Mouse (Mus musculus) lung, embryonic 15.5 days (tissue): ENCODE results near the gene Ackr1. TPM values are rescaled to one million over a fixed set of nuclear protein-coding genes. Genes with fewer than 3 reads are reported as not detected.
A peak's percentile ranks its signal among the peaks of the same experiment; 100 is the strongest.

Experiments used
- ATAC-seq: fragments of 200-750 bp; cut with Nextera tagmentation; 2 replicates; pipeline ENCODE4 v1.8.0; 2017; ENCODE audit warnings: moderate number of reproducible peaks, borderline replicate concordance; ENCODE audit not compliant: low FRiP score, low TSS enrichment; ENCODE audit errors: extremely low read depth
- H3K27ac ChIP-seq: fragments of 300-500 bp; sonication (generic); 2 replicates; pipeline ENCODE4 v1.5.1; 2015; ENCODE audit warnings: moderate library complexity, mild to moderate bottlenecking, inconsistent platforms
- H3K27me3 ChIP-seq: fragments of 300-500 bp; sonication (generic); 2 replicates; pipeline ENCODE4 v1.6.1; 2015; ENCODE audit warnings: inconsistent platforms
- H3K36me3 ChIP-seq: fragments of 300-500 bp; sonication (generic); 2 replicates; pipeline ENCODE4 v1.6.1; 2015; ENCODE audit warnings: inconsistent platforms
- H3K4me1 ChIP-seq: fragments of 300-500 bp; sonication (generic); 2 replicates; pipeline ENCODE4 v1.6.1; 2015; ENCODE audit warnings: inconsistent platforms
- H3K4me2 ChIP-seq: fragments of 300-500 bp; sonication (generic); 2 replicates; pipeline ENCODE4 v1.6.1; 2015; ENCODE audit warnings: inconsistent platforms, mild to moderate bottlenecking, moderate library complexity
- H3K4me3 ChIP-seq: fragments of 300-500 bp; sonication (generic); 2 replicates; pipeline ENCODE4 v1.5.1; 2015; ENCODE audit warnings: mild to moderate bottlenecking, inconsistent platforms
- H3K9ac ChIP-seq: fragments of 300-500 bp; sonication (generic); 2 replicates; pipeline ENCODE4 v1.6.1; 2015; ENCODE audit warnings: inconsistent platforms
- H3K9me3 ChIP-seq: fragments of 300-500 bp; sonication (generic); 2 replicates; pipeline ENCODE4 v1.6.1; 2016; ENCODE audit warnings: inconsistent platforms
- WGBS: fragments of 180-500 bp; shearing (Covaris S2); methylation state at CpG from one replicate; pipeline ENCODE4 v1.1.7; 2015; 5-methylcytosine and 5-hydroxymethylcytosine counted together
- polyA plus RNA-seq: library from polyadenylated mRNA; unstranded; fragments of >200 nt; fragmentation: Nextera tagmentation; extraction: Ambion mirVana; gene quantifications from 2 replicates; pipeline ENCODE4 v1.2.1, GENCODE M21; 2015

Ackr1 gene
- 0.64 and 1.2 TPM in 2 replicates for polyA plus RNA-seq

GRCm38 (mm10) chr1:173333312-173334253 is at the start of gene Ackr1:
TSS of gene Ackr1 (minus strand) at chr1:173333750.
- Histone ChIP-seq H3K27me3 (no peaks in the 10 kb centered on the region), H3K9ac (no peak within 1 kb of the TSS), H3K9me3 (no peaks in the 10 kb centered on the region), H3K4me3 (no peak within 1 kb of the TSS), H3K4me1 (no peaks in the 10 kb centered on the region), H3K36me3 (no peaks in the 10 kb centered on the region), H3K4me2 (no peak within 1 kb of the TSS), H3K27ac (no peak within 1 kb of the TSS)
- peak; percentile 71; the same call in 1 of the 2 replicates for ATAC-seq
- WGBS = 46% methylated on average over 9 of the region's 9 CpGs

- ATAC-seq = no peak
Observed at GRCm38 (mm10) chr1:173381436-173381835, 47.9 kb upstream of the Ackr1 start.

GRCm38 (mm10) chr1:173377380-173378112 is 44.0 kb upstream of the Ackr1 start:
- no peak overlapping the region for H3K4me3 ChIP-seq
- no peak overlapping the region for H3K4me2 ChIP-seq
- no peaks in the 10 kb centered on the region for H3K9me3 ChIP-seq
- H3K9ac ChIP-seq = no peak overlapping the region
- H3K27me3 ChIP-seq = no peaks in the 10 kb centered on the region
- no peaks in the 10 kb centered on the region for H3K4me1 ChIP-seq
- no peak overlapping the region for H3K27ac ChIP-seq
- H3K36me3 ChIP-seq = no peaks in the 10 kb centered on the region
- ATAC-seq = no peak
- 29% methylated on average over 13 of the region's 13 CpGs for WGBS

More at GRCm38 (mm10) chr1:173381436-173381835, 47.9 kb upstream of the Ackr1 start:
- H3K4me1 ChIP-seq = no peaks in the 10 kb centered on the region
- H3K4me2 ChIP-seq = no peak overlapping the region
- H3K9ac ChIP-seq = no peak overlapping the region
- 81% methylated on average over 6 of the region's 6 CpGs for WGBS
- H3K36me3 ChIP-seq = no peaks in the 10 kb centered on the region
- no peak overlapping the region for H3K4me3 ChIP-seq
- no peaks in the 10 kb centered on the region for H3K27me3 ChIP-seq
- no peaks in the 10 kb centered on the region for H3K9me3 ChIP-seq
- no peak overlapping the region for H3K27ac ChIP-seq

GRCm38 (mm10) chr1:173374020-173374419 is 40.5 kb upstream of the Ackr1 start:
- Histone ChIP-seq H3K27ac (no peak overlapping the region), H3K4me3 (no peak overlapping the region), H3K36me3 (no peaks in the 10 kb centered on the region), H3K4me1 (no peaks in the 10 kb centered on the region), H3K27me3 (peaks cover 3% of the 10 kb centered on the region; the same call in 1 of the 2 replicates), H3K4me2 (no peak overlapping the region), H3K9me3 (no peaks in the 10 kb centered on the region), H3K9ac (no peak overlapping the region)
- ATAC-seq = no peak
- 73% methylated on average over 7 of the region's 7 CpGs for WGBS

- H3K4me1 ChIP-seq = peaks cover 9% of the 10 kb centered on the region; the same call in 1 of the 2 replicates
- H3K9me3 ChIP-seq = no peaks in the 10 kb centered on the region
- WGBS = 71% methylated on average over 6 of the region's 6 CpGs
- ATAC-seq = no peak
- no peak overlapping the region for H3K27ac ChIP-seq
- no peak overlapping the region for H3K9ac ChIP-seq
- H3K4me3 ChIP-seq = no peak overlapping the region
- peaks cover 26% of the 10 kb centered on the region for H3K27me3 ChIP-seq
- no peaks in the 10 kb centered on the region for H3K36me3 ChIP-seq
- no peak overlapping the region for H3K4me2 ChIP-seq
Observed at GRCm38 (mm10) chr1:173371586-173371985, 38.0 kb upstream of the Ackr1 start.

- WGBS = 62% methylated on average over 6 of the region's 6 CpGs
Observed at GRCm38 (mm10) chr1:173370456-173370855, 36.9 kb upstream of the Ackr1 start.

GRCm38 (mm10) chr1:173369611-173370010 is 36.1 kb upstream of the Ackr1 start:
- Histone ChIP-seq H3K36me3 (no peaks in the 10 kb centered on the region), H3K27ac (no peak overlapping the region), H3K9me3 (no peaks in the 10 kb centered on the region), H3K4me1 (peaks cover 13% of the 10 kb centered on the region; the same call in 1 of the 2 replicates), H3K9ac (no peak overlapping the region), H3K4me2 (no peak overlapping the region), H3K27me3 (peaks cover 40% of the 10 kb centered on the region), H3K4me3 (no peak overlapping the region)
- WGBS = 68% methylated on average over 2 of the region's 2 CpGs
- no peak for ATAC-seq

More at GRCm38 (mm10) chr1:173370456-173370855, 36.9 kb upstream of the Ackr1 start:
- Histone ChIP-seq H3K27ac (no peak overlapping the region), H3K9me3 (no peaks in the 10 kb centered on the region), H3K9ac (no peak overlapping the region), H3K4me3 (no peak overlapping the region), H3K36me3 (no peaks in the 10 kb centered on the region), H3K27me3 (peaks cover 37% of the 10 kb centered on the region), H3K4me2 (no peak overlapping the region), H3K4me1 (peaks cover 13% of the 10 kb centered on the region; the same call in 1 of the 2 replicates)
- no peak for ATAC-seq

- WGBS = 1% methylated on average over 36 of the region's 46 CpGs
- ATAC-seq = peak; percentile 73; the same call in 1 of the 2 replicates
- no peaks in the 10 kb centered on the region for H3K9me3 ChIP-seq
Observed at GRCm38 (mm10) chr1:173367356-173368046, 34.0 kb upstream of the Ackr1 start, which contains the start of gene Cadm3. TSS of gene Cadm3 (minus strand) at chr1:173367695.

GRCm38 (mm10) chr1:173366701-173367355 is 33.3 kb upstream of the Ackr1 start:
- under 1% methylated on average over 31 of the region's 31 CpGs for WGBS

More at GRCm38 (mm10) chr1:173367356-173368046, 34.0 kb upstream of the Ackr1 start, which contains the start of gene Cadm3:
- Histone ChIP-seq H3K27me3 (peaks cover 40% of the 10 kb centered on the region), H3K4me1 (peaks cover 13% of the 10 kb centered on the region; the same call in 1 of the 2 replicates), H3K27ac (no peak within 1 kb of the TSS), H3K4me3 (peak within 1 kb of the TSS; percentile 48), H3K36me3 (no peaks in the 10 kb centered on the region), H3K4me2 (peak within 1 kb of the TSS; percentile 84), H3K9ac (no peak within 1 kb of the TSS; the same call in 1 of the 2 replicates)

GRCm38 (mm10) chr1:173365970-173366409 is 32.4 kb upstream of the Ackr1 start:
- Histone ChIP-seq H3K36me3 (no peaks in the 10 kb centered on the region), H3K9ac (no peak overlapping the region), H3K4me1 (peaks cover 13% of the 10 kb centered on the region; the same call in 1 of the 2 replicates), H3K4me2 (peak overlapping the region; percentile 84; the same call in 1 of the 2 replicates), H3K27me3 (peaks cover 40% of the 10 kb centered on the region), H3K4me3 (no peak overlapping the region), H3K27ac (no peak overlapping the region), H3K9me3 (no peaks in the 10 kb centered on the region)
- WGBS = 0% methylated on average over 11 of the region's 13 CpGs
- ATAC-seq = 0 out of 2 replicates have a peak, but pooled peaks have one; percentile 29

More at GRCm38 (mm10) chr1:173366701-173367355, 33.3 kb upstream of the Ackr1 start:
- Histone ChIP-seq H3K4me2 (peak overlapping the region; percentile 84), H3K9me3 (no peaks in the 10 kb centered on the region), H3K4me1 (peaks cover 13% of the 10 kb centered on the region; the same call in 1 of the 2 replicates), H3K36me3 (no peaks in the 10 kb centered on the region), H3K27me3 (peaks cover 40% of the 10 kb centered on the region), H3K4me3 (peak overlapping the region; percentile 48), H3K9ac (no peak overlapping the region; the same call in 1 of the 2 replicates), H3K27ac (no peak overlapping the region)
- ATAC-seq = peak; percentile 29; the same call in 1 of the 2 replicates
